Mouse (Mus musculus): ENCODE measurements around the gene Fam171a1.

DNA sequence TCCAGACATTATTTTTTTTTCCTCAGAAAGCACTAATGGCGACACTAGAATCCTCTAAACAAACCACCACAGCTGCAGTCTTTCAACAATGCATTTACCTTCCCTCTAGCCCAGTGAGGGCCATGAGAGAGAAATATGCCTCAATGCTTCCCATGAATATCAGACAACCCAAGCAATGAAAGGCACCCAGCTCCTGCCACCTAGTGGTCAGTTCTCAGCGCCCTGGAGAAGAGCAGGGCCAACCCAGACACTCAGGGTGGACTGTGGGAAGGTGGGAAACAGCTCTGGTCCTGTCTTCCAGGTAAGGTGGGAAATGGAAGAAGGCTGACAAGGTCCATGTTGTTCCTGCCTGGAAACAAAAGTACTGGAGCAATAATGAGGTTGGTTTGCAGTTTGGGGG, 115.0 kb downstream of the Fam171a1 start:
- TF ChIP-seq CEBPB (IDR thresholded peaks at IDR 0.05; ENCODE audit: insufficient read depth, poor library complexity, severe bottlenecking) = no peak
- TF ChIP-seq TCF12 (IDR thresholded peaks at IDR 0.05; ENCODE audit: insufficient read depth, poor library complexity, severe bottlenecking) = no peak
- no peak for TF ChIP-seq POLR2A (IDR thresholded peaks at IDR 0.05; ENCODE audit: insufficient read length, low read depth)
- no peak for TF ChIP-seq MYOG (IDR thresholded peaks at IDR 0.05; ENCODE audit: control insufficient read depth in 1 of 3, insufficient read depth in 1 of 3, insufficient read length in 2 of 3, low read depth in 2 of 3)
- no peak for TF ChIP-seq E2F4 (IDR thresholded peaks at IDR 0.05; ENCODE audit: insufficient read depth)
- no peak for TF ChIP-seq REST (IDR thresholded peaks at IDR 0.05; ENCODE audit: insufficient read depth, insufficient read length)
- TF ChIP-seq USF1 (IDR thresholded peaks at IDR 0.05; ENCODE audit: low read depth) = no peak
- TF ChIP-seq TCF3 (IDR thresholded peaks at IDR 0.05; ENCODE audit: insufficient read length, low read depth) = no peak
- TF ChIP-seq MAX (IDR thresholded peaks at IDR 0.05; ENCODE audit: low read depth) = no peak

Data from myocyte (in vitro differentiated cells).